Mouse (Mus musculus) midbrain, postnatal 0 days (tissue): Measurements from ENCODE around the gene Vps72. TPM values are rescaled to one million over a fixed set of nuclear protein-coding genes. Genes with fewer than 3 reads are reported as not detected.
A peak's percentile ranks its signal among the peaks of the same experiment; 100 is the strongest.
"Not testable (repeated sequence)": the region's sequence is repeated elsewhere in the genome, so short reads cannot be mapped to it uniquely, and the experiment has no call there.

Experiments used
- ATAC-seq: fragments of 200-750 bp; cut with Nextera tagmentation; 2 replicates; pipeline ENCODE4 v1.8.0; 2017; ENCODE audit warnings: moderate number of reproducible peaks, mild to moderate bottlenecking, moderate TSS enrichment, moderate library complexity; ENCODE audit not compliant: low FRiP score
- DNase-seq: peaks from one replicate; pipeline ENCODE4 v3.0.0-alpha.2; 2015; ENCODE audit warnings: low spot score
- H3K27ac ChIP-seq: fragments of 300-500 bp; sonication (generic); 2 replicates; pipeline ENCODE4 v1.5.1; 2014; ENCODE audit warnings: low read depth, mild to moderate bottlenecking, low read length, mixed read lengths
- H3K27me3 ChIP-seq: fragments of 300-500 bp; sonication (generic); 2 replicates; pipeline ENCODE4 v1.6.1; 2014; ENCODE audit warnings: low read length, control low read depth, mixed read lengths; ENCODE audit not compliant: insufficient read depth
- H3K36me3 ChIP-seq: fragments of 300-500 bp; sonication (generic); 2 replicates; pipeline ENCODE4 v1.6.1; 2014; ENCODE audit warnings: low read length, control low read depth, mixed read lengths; ENCODE audit not compliant: insufficient read depth
- H3K4me1 ChIP-seq: fragments of 300-500 bp; sonication (generic); 2 replicates; pipeline ENCODE4 v1.6.1; 2014; ENCODE audit warnings: mild to moderate bottlenecking, control low read depth, antibody characterized with exemption, low read length, mixed read lengths; ENCODE audit not compliant: insufficient read depth
- H3K4me2 ChIP-seq: fragments of 300-500 bp; sonication (generic); 2 replicates; pipeline ENCODE4 v1.6.1; 2014; ENCODE audit warnings: low read depth, mild to moderate bottlenecking, low read length, mixed read lengths; ENCODE audit not compliant: poor library complexity, severe bottlenecking
- H3K4me3 ChIP-seq: fragments of 300-500 bp; sonication (generic); 2 replicates; pipeline ENCODE4 v1.5.1; 2014; ENCODE audit warnings: low read depth, mild to moderate bottlenecking, low read length, moderate library complexity
- H3K9ac ChIP-seq: fragments of 300-500 bp; sonication (generic); replicated peaks from 2 replicates; pipeline ENCODE4 v1.6.1; 2014; ENCODE audit warnings: mild to moderate bottlenecking, low read length, moderate library complexity, mixed read lengths; ENCODE audit not compliant: poor library complexity, severe bottlenecking
- H3K9me3 ChIP-seq: fragments of 300-500 bp; sonication (generic); 2 replicates; pipeline ENCODE4 v1.6.1; 2016; ENCODE audit warnings: low read length, control low read depth
- CTCF ChIP-seq: IDR thresholded peaks from 2 replicates; pipeline ENCODE4 v1.5.1; 2016; ENCODE audit warnings: antibody characterized with exemption, mild to moderate bottlenecking
- WGBS: fragments of 180-500 bp; shearing (Covaris S2); extraction: QIAGEN DNeasy Blood & Tissue Kit; methylation state at CpG from one replicate; pipeline ENCODE4 v1.1.7; 2014; 5-methylcytosine and 5-hydroxymethylcytosine counted together
- polyA plus RNA-seq: library from polyadenylated mRNA; unstranded; fragments of >200 nt; fragmentation: Nextera tagmentation; extraction: Ambion mirVana; gene quantifications from 2 replicates; pipeline ENCODE4 v1.2.1, GENCODE M21; 2015
- total RNA-seq: library from RNA; depleted of rRNA; stranded (reverse); fragments of >200 nt; gene quantifications from 2 replicates; pipeline ENCODE4 v1.2.3, GENCODE M21; 2014

Vps72 gene
- total and polyA plus RNA-seq, 2 experiments from 2014 or later: 84.7 to 136 TPM

DNA sequence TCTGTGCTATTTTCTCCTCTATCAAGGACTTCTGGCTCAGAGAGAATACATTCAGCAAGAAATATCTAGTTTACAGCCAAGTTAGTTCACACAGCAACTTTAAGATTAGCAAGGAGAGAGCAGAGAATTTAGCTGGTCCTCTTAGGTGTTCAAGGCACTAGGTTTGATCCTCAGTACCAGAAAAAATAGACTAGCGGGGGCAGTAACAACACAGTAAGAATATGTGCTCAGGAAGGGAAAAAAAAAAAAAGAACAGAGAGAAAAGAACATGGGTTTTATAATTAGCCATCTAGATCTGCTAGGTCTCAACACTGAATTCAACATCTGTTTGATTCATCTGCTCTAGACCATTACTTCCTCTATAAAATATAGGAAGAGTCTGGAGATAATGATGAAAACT is 22.8 kb upstream of the Vps72 start:
- Histone ChIP-seq H3K4me2 (no peak overlapping the region), H3K4me1 (no peaks in the 10 kb centered on the region), H3K4me3 (no peak overlapping the region), H3K9ac (no peak overlapping the region), H3K27ac (no peak overlapping the region), H3K36me3 (no peaks in the 10 kb centered on the region), H3K9me3 (no peaks in the 10 kb centered on the region), H3K27me3 (no peaks in the 10 kb centered on the region)
- WGBS: 97% methylated on average over 1 of the region's 1 CpGs
- ATAC-seq (no peak), DNase-seq (no peak)
- no peak for TF ChIP-seq CTCF

DNA sequence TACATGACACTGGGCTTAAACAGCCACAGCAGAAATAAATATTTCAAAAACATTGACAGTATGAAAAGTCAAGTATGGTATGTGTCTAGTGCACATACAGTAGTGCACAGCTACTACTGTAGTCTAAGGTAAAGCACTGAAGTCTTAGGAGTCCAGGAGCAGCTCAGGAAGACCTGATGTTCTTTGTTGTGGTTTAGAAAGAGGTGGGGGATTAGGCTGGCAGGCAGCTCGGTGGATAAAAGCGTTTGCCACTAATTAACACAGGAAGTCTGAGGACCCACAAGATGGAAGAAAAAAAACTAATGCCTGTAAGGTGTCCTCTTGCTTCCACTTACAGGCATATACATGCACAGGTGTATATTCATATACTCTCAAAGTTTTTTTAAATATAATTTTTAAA is 10.0 kb upstream of the Vps72 start:
- Histone ChIP-seq H3K4me1 (peaks cover 7% of the 10 kb centered on the region; the same call in 1 of the 2 replicates), H3K27ac (no peak overlapping the region), H3K27me3 (no peaks in the 10 kb centered on the region), H3K9ac (no peak overlapping the region), H3K4me2 (no peak overlapping the region), H3K9me3 (no peaks in the 10 kb centered on the region), H3K36me3 (no peaks in the 10 kb centered on the region), H3K4me3 (no peak overlapping the region)
- DNase-seq (no peak), ATAC-seq (no peak)
- 27% methylated on average over 2 of the region's 2 CpGs for WGBS
- no peak for TF ChIP-seq CTCF

GRCm38 (mm10) chr3:95105121-95105520 is 5.7 kb upstream of the Vps72 start:
- ATAC-seq (no peak), DNase-seq (no peak)
- WGBS: 71% methylated on average over 4 of the region's 4 CpGs
- Histone ChIP-seq H3K36me3 (no peaks in the 10 kb centered on the region), H3K4me3 (peak overlapping the region; percentile 92), H3K27ac (no peak overlapping the region), H3K27me3 (no peaks in the 10 kb centered on the region), H3K4me1 (peaks cover 7% of the 10 kb centered on the region; the same call in 1 of the 2 replicates), H3K4me2 (peak overlapping the region; percentile 81), H3K9ac (peak overlapping the region; percentile 93), H3K9me3 (no peaks in the 10 kb centered on the region)
- TF ChIP-seq CTCF: no peak

GRCm38 (mm10) chr3:95105586-95106337 is 5.1 kb upstream of the Vps72 start:
- Histone ChIP-seq H3K4me3 (peak overlapping the region; percentile 92), H3K9me3 (no peaks in the 10 kb centered on the region), H3K36me3 (no peaks in the 10 kb centered on the region), H3K4me1 (peaks cover 7% of the 10 kb centered on the region; the same call in 1 of the 2 replicates), H3K9ac (peak overlapping the region; percentile 93), H3K27me3 (no peaks in the 10 kb centered on the region), H3K27ac (peak overlapping the region; percentile 89), H3K4me2 (peak overlapping the region; percentile 81)
- no peak for TF ChIP-seq CTCF
- WGBS: under 1% methylated on average over 16 of the region's 16 CpGs
- DNase-seq (no peak), ATAC-seq (no peak; the same call in 1 of the 2 replicates)

DNA sequence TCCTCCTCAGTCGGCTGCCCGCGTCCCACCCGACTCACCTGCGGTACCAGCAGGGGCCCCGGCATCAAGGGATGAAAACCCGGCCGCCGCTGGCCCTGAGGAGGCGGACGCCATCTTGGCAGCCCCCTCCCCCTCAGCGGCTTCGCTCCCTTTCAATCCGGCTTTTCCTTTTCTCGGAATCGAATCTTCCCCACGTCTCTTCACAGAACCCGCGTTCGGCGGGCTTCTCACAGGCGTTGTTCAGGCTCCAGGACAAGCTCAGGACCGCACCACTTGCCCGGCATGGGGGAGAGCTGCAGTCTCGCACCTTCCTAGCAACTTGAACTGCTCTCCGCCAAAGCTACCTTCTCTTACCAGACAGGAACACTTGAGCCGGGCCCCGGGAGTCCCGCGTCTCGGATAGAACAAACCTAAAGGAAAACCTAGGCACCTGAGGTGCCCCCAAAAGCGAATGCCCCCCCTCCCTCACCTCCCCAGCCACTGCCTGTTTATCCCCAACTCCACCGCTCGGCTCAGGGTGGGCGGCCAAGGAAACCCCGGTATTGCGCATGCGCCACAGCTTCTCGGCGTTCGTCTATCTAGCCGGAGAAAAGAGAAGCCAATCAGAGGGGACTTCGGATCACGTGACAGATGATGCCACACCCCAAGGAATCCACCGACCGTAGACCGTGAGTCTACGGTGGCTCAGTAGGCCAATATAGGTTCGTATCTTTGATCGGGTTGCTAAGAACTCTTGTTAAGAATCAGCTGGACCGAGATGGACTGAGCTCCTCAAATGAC is 4.3 kb upstream of the Vps72 start, which contains the start of gene Pip5k1a:
TSS of gene Pip5k1a (minus strand) at position 593 of the 780 bp plus-strand sequence.
- peak within 1 kb of the TSS; percentile 89 for H3K27ac ChIP-seq
- H3K9me3 ChIP-seq: no peaks in the 10 kb centered on the region
- DNase-seq: peak; percentile 100
- H3K27me3 ChIP-seq: no peaks in the 10 kb centered on the region
- peak within 1 kb of the TSS; percentile 92 for H3K4me3 ChIP-seq
- WGBS: under 1% methylated on average over 51 of the region's 51 CpGs
- H3K4me1 ChIP-seq: peaks cover 7% of the 10 kb centered on the region; the same call in 1 of the 2 replicates
- TF ChIP-seq CTCF: peak; percentile 43; the same call in 1 of the 2 replicates
- peak within 1 kb of the TSS; percentile 93 for H3K9ac ChIP-seq
- H3K36me3 ChIP-seq: no peaks in the 10 kb centered on the region
- ATAC-seq: peak; percentile 94
- peak within 1 kb of the TSS; percentile 81 for H3K4me2 ChIP-seq

DNA sequence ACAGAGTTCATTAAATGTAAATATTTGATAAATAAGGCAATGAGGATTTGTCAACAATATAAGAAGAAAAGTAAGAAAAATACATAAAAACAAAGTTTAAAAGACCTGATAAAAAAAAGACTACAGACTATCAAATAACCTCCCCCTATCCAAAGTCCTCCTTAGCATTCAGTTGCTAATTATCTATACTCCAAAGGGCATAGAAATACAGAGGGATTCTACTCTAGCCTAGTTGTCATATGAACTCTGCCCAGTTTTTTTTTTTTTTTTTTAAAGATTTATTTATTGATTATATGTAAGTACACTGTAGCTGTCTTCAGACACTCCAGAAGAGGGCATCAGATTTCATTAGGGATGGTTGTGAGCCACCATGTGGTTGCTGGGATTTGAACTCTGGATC is 3.5 kb upstream of the Vps72 start:
- Histone ChIP-seq H3K4me3 (peak overlapping the region; percentile 92), H3K4me2 (peak overlapping the region; percentile 55), H3K27ac (0 out of 2 replicates have a peak overlapping the region, but pooled peaks have one; percentile 32)
- not testable (repeated sequence) for H3K4me1 ChIP-seq, H3K36me3 ChIP-seq, H3K27me3 ChIP-seq, ATAC-seq, H3K9me3 ChIP-seq, H3K9ac ChIP-seq, DNase-seq
